Mouse (Mus musculus): Measurements from ENCODE around the gene Gm30191. TPM values are rescaled to one million over a fixed set of nuclear protein-coding genes. Genes with fewer than 3 reads are reported as not detected.

Gene Gm30191
- polyA plus RNA-seq, 1 experiment from 2014 or later = not detected

DNA sequence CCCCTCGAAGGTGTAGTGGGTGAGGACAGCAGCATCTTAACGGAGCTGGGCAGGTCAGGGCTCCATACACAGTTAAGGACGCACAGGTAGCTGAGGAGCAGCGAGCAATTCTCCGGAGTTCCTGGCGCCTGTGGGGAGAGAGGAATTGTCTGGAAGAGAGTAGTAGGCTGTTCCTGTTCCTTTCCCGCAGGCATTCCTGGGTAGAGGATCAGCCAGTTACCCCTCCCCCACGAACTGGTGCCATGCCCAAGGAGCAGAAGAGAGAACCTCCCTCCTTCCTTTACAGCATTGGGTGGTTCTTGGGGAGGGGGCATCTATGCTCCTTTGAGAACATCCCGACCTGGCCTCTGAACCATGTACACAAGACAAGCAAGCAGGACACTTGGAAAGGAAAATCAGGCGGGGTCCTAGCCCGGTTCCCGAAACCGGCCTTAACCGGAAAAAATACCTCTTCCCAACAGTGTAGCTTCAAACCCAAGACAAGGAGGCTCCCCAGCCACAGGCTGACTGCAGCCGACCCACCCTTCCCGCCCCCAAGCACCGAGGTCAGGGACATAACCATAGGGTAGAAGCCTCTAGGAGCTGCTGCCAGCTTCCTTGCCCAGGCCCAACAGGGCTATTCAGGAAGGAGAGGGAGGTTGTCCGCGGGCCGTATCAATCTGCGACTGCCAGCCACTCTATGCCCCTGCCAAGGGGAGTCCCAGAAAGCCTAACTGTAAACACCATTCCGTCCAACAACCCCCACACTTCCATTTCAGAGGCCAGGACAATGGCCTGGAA lies 5.6 kb downstream of the Gm30191 start:
- ATAC-seq (ENCODE audit: insufficient read depth) = no peak
- Histone ChIP-seq H3K4me3 (replicated peaks) (peak overlapping the region; percentile 43; the same call in 1 of the 2 replicates), H3K27me3 (peaks cover 100% of the 10 kb centered on the region)

DNA sequence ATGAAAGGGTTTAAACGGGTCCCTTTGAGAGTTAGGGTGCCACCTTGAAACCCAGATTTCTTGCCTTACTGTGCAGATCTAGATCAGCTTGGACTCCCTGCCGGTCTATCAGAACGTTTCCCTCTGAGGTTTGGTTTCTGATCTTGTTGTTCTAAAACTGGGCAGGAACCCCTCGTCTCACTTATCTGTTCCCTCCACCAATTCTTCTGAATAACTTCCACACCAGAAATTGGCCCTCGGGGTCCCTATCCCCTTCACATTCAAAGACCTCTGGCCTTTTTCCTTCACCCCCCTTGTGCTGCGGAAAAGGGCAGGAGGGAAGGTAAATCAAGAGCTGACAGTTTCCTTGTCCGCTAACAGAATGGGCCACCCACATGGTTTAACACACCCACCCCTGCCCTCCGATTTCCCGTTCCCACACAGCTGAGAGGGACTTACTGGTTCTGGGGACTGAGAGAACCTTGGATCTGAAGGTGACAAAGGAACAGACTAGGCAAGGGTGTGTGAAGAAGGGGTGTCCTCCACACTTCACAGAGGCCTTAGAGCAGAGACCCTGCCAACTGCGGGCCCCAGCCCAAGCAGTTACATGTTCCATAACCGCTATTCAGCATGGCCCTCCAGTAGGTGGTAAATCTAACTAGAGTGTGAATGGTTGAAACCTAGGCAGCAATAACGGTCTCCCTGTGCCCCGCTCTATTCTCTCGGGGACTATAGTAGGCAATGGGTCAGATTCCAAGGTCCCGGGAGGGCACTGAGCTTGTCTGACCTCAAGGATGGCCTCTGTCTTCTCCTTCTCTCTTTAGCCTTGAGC lies 6.4 kb downstream of the Gm30191 start:
- Histone ChIP-seq H3K9ac (no peak overlapping the region), H3K4me1 (replicated peaks) (peaks cover 48% of the 10 kb centered on the region), H3K27me3 (peaks cover 95% of the 10 kb centered on the region), H3K27ac (replicated peaks) (no peak overlapping the region), H3K4me3 (replicated peaks) (peak overlapping the region; percentile 22; the same call in 1 of the 2 replicates), H3K4me2 (0 out of 2 replicates have a peak overlapping the region, but pooled peaks have one; percentile 67), H3K36me3 (replicated peaks) (no peaks in the 10 kb centered on the region), H3K9me3 (replicated peaks) (no peaks in the 10 kb centered on the region)
- no peak for ATAC-seq (ENCODE audit: insufficient read depth)
- 12% methylated on average over 15 of the region's 15 CpGs for WGBS (ENCODE audit: insufficient replicate concordance)

More for the DNA sequence above, 5.6 kb downstream of the Gm30191 start:
- Histone ChIP-seq H3K9ac (no peak overlapping the region), H3K36me3 (replicated peaks) (no peaks in the 10 kb centered on the region), H3K9me3 (replicated peaks) (no peaks in the 10 kb centered on the region), H3K4me2 (peak overlapping the region; percentile 67), H3K4me1 (replicated peaks) (peaks cover 48% of the 10 kb centered on the region), H3K27ac (replicated peaks) (no peak overlapping the region)
- 14% methylated on average over 22 of the region's 22 CpGs for WGBS (ENCODE audit: insufficient replicate concordance)

DNA sequence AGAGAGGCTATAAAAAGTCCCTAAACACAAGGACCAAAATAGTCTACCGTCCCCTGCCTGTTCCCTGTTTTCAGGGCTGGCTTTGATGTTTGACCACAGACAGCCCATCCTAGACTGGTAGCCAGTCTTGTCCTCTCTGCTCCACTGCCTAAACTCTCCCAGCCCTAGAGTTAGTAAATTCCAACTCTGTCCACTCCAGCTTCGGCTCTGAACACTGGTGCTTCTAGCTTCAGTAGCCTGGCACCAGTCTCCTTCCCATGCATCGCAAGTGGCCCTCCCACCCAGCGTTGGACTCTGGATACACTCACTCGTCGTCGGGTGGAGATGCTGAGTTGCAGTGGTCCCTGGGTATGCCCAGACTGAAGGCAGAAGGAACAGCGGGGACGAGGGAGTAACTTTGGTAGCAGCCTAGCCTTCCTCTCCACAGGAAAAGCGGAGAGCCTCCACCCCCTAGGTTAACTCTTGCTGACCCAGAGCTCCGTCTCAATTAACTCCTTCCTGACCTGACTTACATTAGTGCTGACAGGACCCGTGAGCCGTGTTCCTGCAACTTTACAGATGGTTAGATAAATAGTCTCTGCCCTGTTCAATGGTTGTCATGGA lies 7.1 kb downstream of the Gm30191 start, which contains the start of gene Grrp1:
TSS of gene Grrp1 (minus strand) at position 385 of the 603 bp plus-strand sequence.
- Histone ChIP-seq H3K4me2 (peak within 1 kb of the TSS; percentile 67), H3K36me3 (replicated peaks) (no peaks in the 10 kb centered on the region), H3K9ac (no peak within 1 kb of the TSS), H3K27me3 (peaks cover 88% of the 10 kb centered on the region), H3K4me3 (replicated peaks) (peak within 1 kb of the TSS; percentile 22), H3K9me3 (replicated peaks) (no peaks in the 10 kb centered on the region), H3K27ac (replicated peaks) (no peak within 1 kb of the TSS), H3K4me1 (replicated peaks) (peaks cover 48% of the 10 kb centered on the region)
- WGBS (ENCODE audit: insufficient replicate concordance) = 4% methylated on average over 13 of the region's 13 CpGs
- ATAC-seq (ENCODE audit: insufficient read depth) = no peak

DNA sequence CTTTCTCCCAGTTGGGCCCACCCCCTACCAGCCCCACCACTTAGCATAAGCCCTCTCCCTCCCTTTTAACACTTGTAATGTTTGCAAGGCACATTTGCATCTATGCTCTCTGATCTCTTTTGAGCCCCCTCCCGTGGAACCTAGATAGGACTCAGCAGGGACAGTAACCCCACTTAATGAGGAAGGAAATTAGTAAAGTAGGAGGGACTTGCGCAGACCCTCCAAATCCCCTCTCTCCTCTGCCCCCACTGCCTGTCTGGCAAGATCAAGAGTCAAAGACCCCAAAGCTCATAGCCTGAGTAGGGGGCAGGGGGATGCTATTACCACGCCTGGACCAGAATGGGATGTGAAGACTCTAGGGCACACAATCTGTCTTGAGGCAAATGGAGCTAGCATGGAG lies 8.1 kb downstream of the Gm30191 start:
- no peak for ATAC-seq (ENCODE audit: insufficient read depth)
- H3K36me3 ChIP-seq (replicated peaks) = no peaks in the 10 kb centered on the region
- 40% methylated on average over 3 of the region's 3 CpGs for WGBS (ENCODE audit: insufficient replicate concordance)
- H3K4me1 ChIP-seq (replicated peaks) = peaks cover 43% of the 10 kb centered on the region
- H3K27me3 ChIP-seq = peaks cover 78% of the 10 kb centered on the region
- H3K9ac ChIP-seq = no peak overlapping the region
- H3K4me2 ChIP-seq = no peak overlapping the region
- no peaks in the 10 kb centered on the region for H3K9me3 ChIP-seq (replicated peaks)
- H3K27ac ChIP-seq (replicated peaks) = no peak overlapping the region
- H3K4me3 ChIP-seq (replicated peaks) = no peak overlapping the region

DNA sequence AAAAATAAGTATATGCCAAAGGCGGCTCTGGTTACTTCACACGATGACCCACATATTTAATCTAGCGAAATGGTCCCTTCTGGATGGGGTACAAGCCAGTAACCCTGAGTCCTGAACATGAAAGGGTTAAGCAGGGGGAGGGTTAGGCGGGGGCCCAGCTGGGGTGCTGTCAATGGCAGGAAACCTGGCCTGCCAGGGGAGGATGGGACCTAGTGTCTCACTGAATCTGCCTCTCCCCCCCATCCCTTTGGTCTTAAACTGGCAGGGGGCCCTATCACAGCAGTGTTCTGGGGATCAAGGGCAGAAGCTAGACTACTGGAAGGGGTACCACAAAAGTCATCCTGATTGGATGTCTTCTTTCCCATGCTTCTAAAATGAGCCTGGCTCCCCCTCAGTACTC lies 9.1 kb downstream of the Gm30191 start:
- H3K4me3 ChIP-seq (replicated peaks) = no peak overlapping the region
- H3K9me3 ChIP-seq (replicated peaks) = no peaks in the 10 kb centered on the region
- ATAC-seq (ENCODE audit: insufficient read depth) = no peak
- no peak overlapping the region for H3K27ac ChIP-seq (replicated peaks)
- H3K9ac ChIP-seq = no peak overlapping the region
- 39% methylated on average over 4 of the region's 4 CpGs for WGBS (ENCODE audit: insufficient replicate concordance)
- no peaks in the 10 kb centered on the region for H3K36me3 ChIP-seq (replicated peaks)
- H3K4me2 ChIP-seq = no peak overlapping the region
- H3K4me1 ChIP-seq (replicated peaks) = peaks cover 33% of the 10 kb centered on the region
- H3K27me3 ChIP-seq = peaks cover 70% of the 10 kb centered on the region

DNA sequence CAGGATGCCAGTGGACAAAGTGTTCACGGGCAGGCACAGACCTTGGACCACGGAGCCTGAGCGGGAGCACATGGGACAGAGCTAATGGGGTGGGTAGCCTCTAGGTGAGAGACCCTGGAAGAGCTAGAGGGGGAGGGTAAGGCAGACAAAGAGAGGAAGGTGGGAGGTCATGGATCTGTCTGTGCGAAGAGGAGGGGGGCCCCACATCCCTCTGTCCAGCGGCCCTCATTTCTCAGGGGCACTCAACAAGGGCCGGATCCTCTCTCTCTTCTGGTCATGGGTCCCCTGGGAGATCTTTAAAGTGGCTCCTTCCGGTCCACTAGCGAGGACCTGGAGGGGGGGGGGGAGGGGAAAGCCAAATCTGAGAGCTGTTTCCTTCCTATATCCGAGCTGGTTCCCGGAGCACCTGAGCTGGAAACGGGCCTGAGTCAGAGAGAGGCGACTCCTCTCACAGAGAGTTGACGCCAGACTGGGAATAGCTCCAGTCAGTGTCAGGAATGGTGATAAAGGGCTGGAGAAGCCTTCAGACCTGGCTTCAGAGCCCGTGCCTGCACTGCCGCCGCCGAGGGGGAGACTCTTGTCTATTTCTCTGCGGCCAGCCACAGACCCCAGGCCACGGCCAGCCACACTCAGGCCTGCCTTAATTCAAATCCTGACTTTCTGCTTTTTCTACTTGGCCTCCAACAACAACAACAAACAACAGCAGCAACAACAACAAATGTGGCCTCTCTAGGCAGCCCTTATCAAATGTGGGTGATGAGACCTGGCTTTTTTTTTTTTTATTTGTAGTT lies 9.9 kb downstream of the Gm30191 start:
- ATAC-seq (ENCODE audit: insufficient read depth) = no peak
- Histone ChIP-seq H3K36me3 (replicated peaks) (no peaks in the 10 kb centered on the region), H3K9me3 (replicated peaks) (no peaks in the 10 kb centered on the region), H3K4me2 (no peak overlapping the region), H3K4me1 (replicated peaks) (peaks cover 26% of the 10 kb centered on the region), H3K27ac (replicated peaks) (no peak overlapping the region), H3K4me3 (replicated peaks) (no peak overlapping the region), H3K9ac (no peak overlapping the region), H3K27me3 (peaks cover 66% of the 10 kb centered on the region)
- WGBS (ENCODE audit: insufficient replicate concordance) = 24% methylated on average over 19 of the region's 19 CpGs

DNA sequence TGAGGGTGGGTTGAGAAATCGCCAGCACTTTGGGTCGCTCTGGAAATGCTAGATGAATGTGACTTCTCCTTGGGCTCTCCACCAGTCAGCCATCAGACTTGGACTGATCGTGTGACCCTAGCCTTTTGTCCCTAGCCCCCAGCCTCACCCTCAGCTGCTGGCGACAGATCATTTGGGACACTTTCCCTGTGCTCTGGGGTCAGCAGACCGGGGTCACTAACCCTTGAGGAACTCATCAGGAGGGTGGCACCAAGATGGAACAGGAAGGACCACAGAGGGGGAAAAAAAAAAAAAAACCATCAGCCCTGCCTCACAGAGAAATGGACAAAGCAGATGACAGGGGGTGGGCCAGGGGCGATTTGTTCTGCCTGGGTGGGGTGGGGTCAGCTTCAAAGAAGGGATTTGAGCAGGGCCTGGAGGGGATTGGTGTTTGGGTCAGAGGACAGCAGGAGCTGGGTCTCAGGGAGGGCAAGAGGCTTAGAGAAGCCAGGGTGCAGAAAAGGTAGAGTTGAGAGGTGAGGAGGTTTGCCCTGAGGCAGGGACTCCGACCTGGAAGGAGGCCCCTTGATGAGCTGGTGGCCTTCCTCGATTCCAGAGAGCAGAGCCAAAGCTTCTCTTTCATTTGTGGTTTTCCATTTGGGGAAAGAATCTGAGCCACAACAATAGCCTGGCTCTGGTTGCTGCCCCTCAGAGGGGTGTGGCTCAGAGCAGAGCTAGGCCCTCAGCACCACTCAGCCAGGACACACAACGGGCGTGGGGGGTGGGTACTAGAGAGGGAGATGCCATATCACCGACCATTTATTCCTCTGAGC lies 10.7 kb downstream of the Gm30191 start:
- no peak for ATAC-seq (ENCODE audit: insufficient read depth)
- Histone ChIP-seq H3K27ac (replicated peaks) (no peak overlapping the region), H3K4me2 (no peak overlapping the region), H3K4me3 (replicated peaks) (no peak overlapping the region), H3K27me3 (peaks cover 60% of the 10 kb centered on the region), H3K9me3 (replicated peaks) (no peaks in the 10 kb centered on the region), H3K36me3 (replicated peaks) (no peaks in the 10 kb centered on the region), H3K4me1 (replicated peaks) (peaks cover 18% of the 10 kb centered on the region), H3K9ac (no peak overlapping the region)
- WGBS (ENCODE audit: insufficient replicate concordance) = 34% methylated on average over 11 of the region's 11 CpGs

DNA sequence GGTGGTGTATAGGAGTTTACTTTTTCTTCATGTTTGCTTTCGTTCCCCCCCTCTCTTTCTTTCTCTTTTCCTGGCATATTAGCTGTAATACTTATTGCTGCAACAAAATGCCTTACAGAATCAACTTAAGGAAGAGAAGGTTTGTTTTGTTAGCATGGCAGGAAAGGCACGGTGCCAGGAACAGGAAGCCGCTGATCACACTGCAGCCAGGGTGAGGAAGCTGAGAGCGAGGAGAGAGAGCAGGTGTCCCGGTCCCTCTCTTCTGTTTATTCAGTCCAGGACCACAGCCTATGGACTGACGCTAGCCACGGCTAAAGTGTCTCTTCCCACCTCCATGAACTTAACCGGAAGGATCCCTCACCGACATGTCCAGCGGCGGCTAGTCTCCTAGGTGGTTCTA lies 11.6 kb downstream of the Gm30191 start:
- H3K4me3 ChIP-seq (replicated peaks) = no peak overlapping the region
- H3K4me2 ChIP-seq = no peak overlapping the region
- peaks cover 52% of the 10 kb centered on the region for H3K27me3 ChIP-seq
- peaks cover 14% of the 10 kb centered on the region for H3K4me1 ChIP-seq (replicated peaks)
- 25% methylated on average over 11 of the region's 11 CpGs for whole genome bisulfite sequencing (ENCODE audit: insufficient replicate concordance)
- H3K9ac ChIP-seq = no peak overlapping the region
- no peak for ATAC-seq (ENCODE audit: insufficient read depth)
- H3K9me3 ChIP-seq (replicated peaks) = no peaks in the 10 kb centered on the region
- H3K36me3 ChIP-seq (replicated peaks) = no peaks in the 10 kb centered on the region
- no peak overlapping the region for H3K27ac ChIP-seq (replicated peaks)

DNA sequence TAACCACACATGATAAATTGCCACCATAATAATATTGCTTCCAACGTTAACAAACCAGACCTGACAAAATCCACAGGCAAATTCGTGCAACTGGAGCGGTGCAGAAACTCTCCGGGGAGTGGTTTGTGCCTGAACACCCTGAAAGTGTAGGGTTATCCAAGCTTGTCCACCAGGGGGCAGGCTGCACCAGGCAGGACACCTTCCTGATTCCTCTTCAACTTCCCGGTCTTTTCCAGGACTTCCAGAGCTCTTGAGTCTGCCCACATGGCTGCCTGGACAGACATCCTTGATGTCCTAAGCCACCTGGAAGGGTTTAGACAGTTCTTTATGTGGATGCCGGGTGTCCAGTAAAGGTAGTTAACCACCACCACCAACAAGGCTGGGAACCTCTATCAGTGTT lies 16.5 kb downstream of the Gm30191 start:
- 31% methylated on average over 6 of the region's 6 CpGs for WGBS (ENCODE audit: insufficient replicate concordance)
- no peak for ATAC-seq (ENCODE audit: insufficient read depth)
- H3K4me3 ChIP-seq (replicated peaks) = no peak overlapping the region
- peaks cover 9% of the 10 kb centered on the region; the same call in 1 of the 2 replicates for H3K27me3 ChIP-seq
- no peaks in the 10 kb centered on the region for H3K9me3 ChIP-seq (replicated peaks)
- H3K4me1 ChIP-seq (replicated peaks) = no peaks in the 10 kb centered on the region
- H3K27ac ChIP-seq (replicated peaks) = no peak overlapping the region
- H3K9ac ChIP-seq = no peak overlapping the region
- H3K36me3 ChIP-seq (replicated peaks) = no peaks in the 10 kb centered on the region
- H3K4me2 ChIP-seq = no peak overlapping the region

Data from liver, embryonic 15.5 days (tissue).